Mouse (Mus musculus): ENCODE data around the gene Vwf. TPM values are rescaled to one million over a fixed set of nuclear protein-coding genes. Genes with fewer than 3 reads are reported as not detected.

Vwf gene
- total RNA-seq, 2 experiments from 2014 or later, result 7.6 to 7.9 TPM

DNA sequence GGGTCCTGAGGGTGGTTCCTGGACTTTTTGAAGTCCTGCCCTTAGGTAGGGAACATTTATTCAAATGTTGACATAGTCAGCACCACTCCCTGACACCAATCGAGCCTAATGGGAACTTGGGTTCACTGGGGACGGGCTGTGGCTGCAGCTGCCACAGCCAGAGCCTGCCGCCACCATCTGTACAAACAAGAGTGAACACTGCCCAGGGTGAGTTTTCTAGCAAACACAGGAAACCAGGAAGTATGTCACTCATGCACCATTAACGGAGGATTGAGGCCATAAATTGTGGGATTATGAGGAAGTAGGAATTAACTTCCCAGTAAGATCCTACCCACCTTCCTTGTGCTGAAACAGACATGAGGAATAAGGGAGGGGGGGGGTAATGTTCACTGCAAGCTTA, 93.9 kb downstream of the Vwf start:
- DNase-seq, result no peak

GRCm38 (mm10) chr6:125641146-125641545, 94.6 kb downstream of the Vwf start:
- DNase-seq, result no peak

DNA sequence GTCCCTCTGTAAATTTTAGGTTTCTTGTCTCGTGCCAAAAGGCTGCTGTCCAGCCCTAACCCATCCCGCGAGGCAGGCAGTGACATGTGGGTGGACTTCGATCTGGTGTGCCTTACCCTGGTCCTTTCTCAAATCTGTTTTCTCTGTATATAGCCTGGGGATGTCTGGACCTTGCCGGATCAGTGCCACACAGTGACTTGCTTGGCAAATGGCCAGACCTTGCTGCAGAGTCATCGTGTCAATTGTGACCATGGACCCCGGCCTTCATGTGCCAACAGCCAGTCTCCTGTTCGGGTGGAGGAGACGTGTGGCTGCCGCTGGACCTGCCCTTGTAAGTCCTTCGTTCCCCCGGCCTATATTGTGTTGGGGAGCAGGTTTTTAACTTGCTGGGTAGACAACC, 102.4 kb downstream of the Vwf start:
- peak; percentile 76 to 88 for DNase-seq

DNA sequence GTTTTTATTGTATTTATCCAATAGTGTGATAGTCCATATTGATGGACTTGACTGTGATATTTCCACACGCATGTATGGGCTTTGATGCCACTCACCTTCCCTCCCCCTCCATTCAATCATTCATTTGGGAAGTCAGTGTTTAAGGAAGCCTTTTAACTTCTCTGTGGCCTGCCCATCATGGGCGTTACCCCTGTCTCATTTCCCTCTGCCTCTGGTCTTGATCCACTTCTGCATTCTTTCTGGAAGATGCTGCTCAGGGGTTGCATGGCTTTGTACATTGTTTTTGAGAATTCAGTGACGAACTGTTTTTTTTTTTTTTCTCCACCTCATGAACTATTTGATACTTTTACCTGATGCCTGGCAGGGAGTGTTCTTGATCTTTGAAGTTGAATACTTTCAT, 104.8 kb downstream of the Vwf start:
- DNase-seq, result no peak

GRCm38 (mm10) chr6:125653416-125653815, 106.8 kb downstream of the Vwf start:
- DNase-seq, result peak; percentile 7 to 17

- no peak for DNase-seq
Measured at GRCm38 (mm10) chr6:125656921-125657320, 110.3 kb downstream of the Vwf start.

GRCm38 (mm10) chr6:125657966-125658365, 111.4 kb downstream of the Vwf start:
- no peak for DNase-seq

- peak; percentile 86 to 87 for DNase-seq
Measured at GRCm38 (mm10) chr6:125661106-125661877, 114.7 kb downstream of the Vwf start.

DNA sequence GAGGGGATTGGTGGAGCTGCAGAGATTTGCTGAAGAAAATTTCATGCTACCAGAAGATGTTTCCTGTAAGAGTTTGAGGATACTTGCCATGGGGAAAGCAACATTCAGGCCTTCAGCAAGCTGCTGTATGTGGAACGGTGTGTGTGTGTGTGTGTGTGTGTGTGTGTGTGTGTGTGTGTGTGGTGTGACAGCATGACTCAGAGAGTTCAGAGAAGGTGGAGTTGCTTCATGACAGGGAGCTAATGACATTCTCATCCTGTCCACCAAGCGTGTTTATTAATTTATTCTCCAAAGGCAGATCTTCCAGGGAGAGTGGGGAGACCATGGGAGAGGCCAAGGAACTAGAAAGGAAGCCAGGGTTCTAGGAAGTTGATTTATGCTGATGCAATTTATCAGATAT, 117.3 kb downstream of the Vwf start:
- peak; percentile 8 to 15 for DNase-seq

GRCm38 (mm10) chr6:125671835-125672234, 125.3 kb downstream of the Vwf start:
- DNase-seq, result no peak

DNA sequence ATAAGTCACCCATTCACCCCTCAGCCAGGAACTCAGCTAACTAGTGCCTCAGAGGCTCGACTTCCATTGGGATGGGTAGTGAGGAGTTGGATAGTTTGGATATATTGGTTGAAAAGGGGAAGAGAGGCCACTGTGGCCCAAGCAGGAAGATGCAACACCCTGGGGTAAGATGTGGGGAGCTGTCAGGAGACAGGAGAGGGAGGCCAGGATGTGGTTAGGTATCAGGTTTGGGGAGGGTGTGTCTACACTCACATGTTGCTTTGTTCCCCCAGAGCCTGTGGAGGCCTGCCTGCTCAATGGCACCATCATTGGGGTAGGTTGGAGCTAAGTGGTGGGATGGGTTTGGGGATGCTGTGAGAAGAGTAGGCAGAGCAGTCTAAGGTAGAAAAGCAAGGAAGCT, 131.9 kb downstream of the Vwf start:
- DNase-seq, result no peak

GRCm38 (mm10) chr6:125680613-125681012, 134.0 kb downstream of the Vwf start:
- no peak for DNase-seq

GRCm38 (mm10) chr6:125685420-125685819, 138.8 kb downstream of the Vwf start:
- no peak for DNase-seq

DNA sequence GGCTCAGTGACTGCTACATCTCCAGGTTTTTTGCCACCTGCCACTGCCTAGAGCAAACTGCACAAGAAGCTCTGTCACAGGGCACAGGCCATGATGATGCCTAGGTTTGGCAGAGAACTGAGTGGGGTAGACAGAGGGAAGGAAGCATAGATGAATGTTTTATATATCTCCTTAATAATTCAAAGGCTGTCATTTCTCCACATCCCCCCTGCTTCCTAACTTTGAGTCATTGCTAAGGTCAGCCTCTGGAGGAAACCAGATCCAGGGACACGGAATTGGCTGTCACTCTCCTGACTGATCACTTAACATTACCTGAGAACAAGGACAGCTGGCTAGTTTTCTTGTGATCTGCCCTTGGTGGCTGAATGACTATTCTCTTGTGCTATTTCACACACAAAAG, 141.4 kb downstream of the Vwf start:
- peak in 1 of 2 experiments; percentile 32 for DNase-seq

- DNase-seq, result peak in 1 of 2 experiments; percentile 18
Measured at GRCm38 (mm10) chr6:125690057-125690703, 143.6 kb downstream of the Vwf start, which contains the start of gene Ano2. Ano2 (plus strand) TSS chr6:125690419.

- DNase-seq, result no peak
Measured at GRCm38 (mm10) chr6:125701146-125701545, 154.6 kb downstream of the Vwf start.

- DNase-seq, result no peak
Measured at GRCm38 (mm10) chr6:125711261-125711660, 164.7 kb downstream of the Vwf start.

GRCm38 (mm10) chr6:125726408-125726807, 179.8 kb downstream of the Vwf start:
- peak in 1 of 2 experiments; percentile 9 for DNase-seq

GRCm38 (mm10) chr6:125727484-125727911, 180.9 kb downstream of the Vwf start:
- DNase-seq, result no peak

DNA sequence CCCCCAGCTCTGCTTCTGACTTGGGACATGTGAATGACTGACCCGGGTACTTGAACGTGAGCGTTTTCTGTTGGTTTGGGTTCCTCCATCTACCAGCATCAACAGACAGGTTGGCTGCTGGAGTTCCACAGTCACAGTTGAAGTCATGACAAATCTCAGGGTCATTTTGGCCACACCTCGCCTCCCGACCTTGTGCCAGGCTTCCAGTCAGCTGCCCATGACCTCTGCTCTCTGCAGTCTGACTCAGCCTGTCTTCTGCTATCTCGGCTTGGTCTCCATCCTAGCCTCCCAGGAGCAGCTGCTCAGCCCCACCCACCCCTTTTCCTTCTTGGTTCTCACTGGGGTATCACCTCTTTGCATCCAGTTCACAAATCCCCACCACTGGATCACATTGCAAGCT, 182.9 kb downstream of the Vwf start:
- DNase-seq, result peak; percentile 64 to 68

DNA sequence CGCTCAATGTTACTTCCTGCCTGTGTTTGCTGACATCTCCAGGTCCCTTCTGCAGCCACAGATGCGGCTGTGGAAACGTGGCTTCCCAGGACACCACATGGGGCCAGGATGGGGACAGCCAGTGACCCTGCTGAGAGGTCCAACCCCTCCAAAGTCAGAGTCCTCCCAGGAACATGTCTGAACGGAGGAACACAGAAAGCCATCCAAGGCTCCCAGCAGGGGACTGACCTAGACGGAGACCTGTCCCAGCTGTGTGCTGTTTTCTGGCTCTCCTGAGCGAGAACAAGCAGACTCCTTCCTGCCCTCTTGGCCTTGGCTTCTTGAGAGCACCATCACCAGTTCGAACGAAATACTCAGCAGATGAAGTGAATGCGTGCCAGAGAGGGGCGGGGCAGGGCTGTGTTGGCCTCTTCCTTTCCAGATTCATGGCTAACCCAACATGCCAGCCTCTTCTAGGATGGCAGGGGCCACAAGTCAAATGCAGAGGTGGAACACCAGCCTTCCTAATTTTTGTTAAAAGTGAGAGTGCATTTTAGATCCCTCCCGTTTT, 183.5 kb downstream of the Vwf start:
- no peak for DNase-seq
